Mouse (Mus musculus): ENCODE results near the gene Adamts2. TPM values are rescaled to one million over a fixed set of nuclear protein-coding genes. Genes with fewer than 3 reads are reported as not detected.

The Adamts2 gene
- total RNA-seq, 2 experiments from 2014 or later = 0.11 to 0.27 TPM

- no peak for ATAC-seq (ENCODE audit: poor library complexity, severe bottlenecking)
These were observed 123.7 kb downstream of the Adamts2 start for GRCm38 (mm10) chr11:50725595-50725994.

- no peak for ATAC-seq (ENCODE audit: poor library complexity, severe bottlenecking)
These were observed 124.2 kb downstream of the Adamts2 start for GRCm38 (mm10) chr11:50726035-50726434.

- ATAC-seq (ENCODE audit: poor library complexity, severe bottlenecking) = no peak
These were observed 131.3 kb downstream of the Adamts2 start for GRCm38 (mm10) chr11:50733146-50733545.

- no peak for ATAC-seq (ENCODE audit: poor library complexity, severe bottlenecking)
These were observed 132.2 kb downstream of the Adamts2 start for GRCm38 (mm10) chr11:50734129-50734528.

GRCm38 (mm10) chr11:50736548-50736947 lies 134.7 kb downstream of the Adamts2 start:
- ATAC-seq (ENCODE audit: poor library complexity, severe bottlenecking) = no peak

GRCm38 (mm10) chr11:50738436-50738835 lies 136.6 kb downstream of the Adamts2 start:
- no peak for ATAC-seq (ENCODE audit: poor library complexity, severe bottlenecking)

GRCm38 (mm10) chr11:50739453-50739852 lies 137.6 kb downstream of the Adamts2 start:
- ATAC-seq (ENCODE audit: poor library complexity, severe bottlenecking) = no peak

GRCm38 (mm10) chr11:50742146-50742545 lies 140.3 kb downstream of the Adamts2 start:
- ATAC-seq (ENCODE audit: poor library complexity, severe bottlenecking) = no peak

- no peak for ATAC-seq (ENCODE audit: poor library complexity, severe bottlenecking)
These were observed 143.1 kb downstream of the Adamts2 start for GRCm38 (mm10) chr11:50744971-50745370.

- ATAC-seq (ENCODE audit: poor library complexity, severe bottlenecking) = no peak
These were observed 144.6 kb downstream of the Adamts2 start for GRCm38 (mm10) chr11:50746508-50746907.

- no peak for ATAC-seq (ENCODE audit: poor library complexity, severe bottlenecking)
These were observed 149.2 kb downstream of the Adamts2 start for GRCm38 (mm10) chr11:50750983-50751585.

- no peak for ATAC-seq (ENCODE audit: poor library complexity, severe bottlenecking)
These were observed 155.9 kb downstream of the Adamts2 start for GRCm38 (mm10) chr11:50757741-50758140.

- no peak for ATAC-seq (ENCODE audit: poor library complexity, severe bottlenecking)
These were observed 164.6 kb downstream of the Adamts2 start for GRCm38 (mm10) chr11:50766461-50766860.

- no peak for ATAC-seq (ENCODE audit: poor library complexity, severe bottlenecking)
These were observed 165.2 kb downstream of the Adamts2 start for GRCm38 (mm10) chr11:50767039-50767438.

GRCm38 (mm10) chr11:50768995-50769749 lies 167.3 kb downstream of the Adamts2 start:
- peak; percentile 70 for ATAC-seq (ENCODE audit: poor library complexity, severe bottlenecking)

- ATAC-seq (ENCODE audit: poor library complexity, severe bottlenecking) = no peak
These were observed 169.1 kb downstream of the Adamts2 start for GRCm38 (mm10) chr11:50771006-50771405.

GRCm38 (mm10) chr11:50797674-50798073 lies 195.8 kb downstream of the Adamts2 start:
- ATAC-seq (ENCODE audit: poor library complexity, severe bottlenecking) = no peak

GRCm38 (mm10) chr11:50798836-50799235 lies 197.0 kb downstream of the Adamts2 start:
- no peak for ATAC-seq (ENCODE audit: poor library complexity, severe bottlenecking)

GRCm38 (mm10) chr11:50814233-50814632 lies 212.3 kb downstream of the Adamts2 start:
- ATAC-seq (ENCODE audit: poor library complexity, severe bottlenecking) = no peak

GRCm38 (mm10) chr11:50826214-50826613 lies 224.3 kb downstream of the Adamts2 start:
- no peak for ATAC-seq (ENCODE audit: poor library complexity, severe bottlenecking)

GRCm38 (mm10) chr11:50827010-50827953 lies 225.4 kb downstream of the Adamts2 start, which contains the start of gene Zfp354c:
Gene Zfp354c, minus strand, starts transcription at chr11:50827724.
- ATAC-seq (ENCODE audit: poor library complexity, severe bottlenecking) = peak; percentile 95
